Mouse (Mus musculus) kidney, postnatal 0 days (tissue): ENCODE data around the gene 4930562C15Rik. TPM values are rescaled to one million over a fixed set of nuclear protein-coding genes. Genes with fewer than 3 reads are reported as not detected.
A peak's percentile ranks its signal among the peaks of the same experiment; 100 is the strongest.
"Not testable (repeated sequence)": the region's sequence is repeated elsewhere in the genome, so short reads cannot be mapped to it uniquely, and the experiment has no call there.

Experiments used
- ATAC-seq: fragments of 200-750 bp; cut with Nextera tagmentation; replicated peaks from 2 replicates; pipeline ENCODE4 v1.8.0; 2017; ENCODE audit warnings: low read depth, moderate number of reproducible peaks, moderate TSS enrichment, moderate library complexity; ENCODE audit not compliant: low FRiP score
- DNase-seq: peaks from one replicate; pipeline ENCODE4 v3.0.0-alpha.2; 2016; ENCODE audit warnings: low spot score
- H3K27ac ChIP-seq: fragments of 300-500 bp; sonication (generic); 2 replicates; pipeline ENCODE4 v1.5.1; 2014; ENCODE audit warnings: mild to moderate bottlenecking
- H3K27me3 ChIP-seq: fragments of 300-500 bp; sonication (generic); 2 replicates; pipeline ENCODE4 v1.6.1; 2014; ENCODE audit warnings: low read length, mixed read lengths; ENCODE audit not compliant: insufficient read depth
- H3K36me3 ChIP-seq: fragments of 300-500 bp; sonication (generic); 2 replicates; pipeline ENCODE4 v1.6.1; 2014; ENCODE audit warnings: low read length, mixed read lengths; ENCODE audit not compliant: insufficient read depth
- H3K4me1 ChIP-seq: fragments of 300-500 bp; sonication (generic); replicated peaks from 2 replicates; pipeline ENCODE4 v1.6.1; 2014; ENCODE audit warnings: antibody characterized with exemption, low read length, mixed read lengths; ENCODE audit not compliant: insufficient read depth
- H3K4me2 ChIP-seq: fragments of 300-500 bp; sonication (generic); 2 replicates; pipeline ENCODE4 v1.6.1; 2014; ENCODE audit warnings: mild to moderate bottlenecking, low read length, moderate library complexity, mixed read lengths
- H3K4me3 ChIP-seq: fragments of 300-500 bp; sonication (generic); replicated peaks from 2 replicates; pipeline ENCODE4 v1.5.1; 2014; ENCODE audit warnings: low read depth, low read length
- H3K9ac ChIP-seq: fragments of 300-500 bp; sonication (generic); 2 replicates; pipeline ENCODE4 v1.6.1; 2014; ENCODE audit warnings: low read depth, low read length
- H3K9me3 ChIP-seq: fragments of 300-500 bp; sonication (generic); replicated peaks from 2 replicates; pipeline ENCODE4 v1.6.1; 2016; ENCODE audit warnings: low read length, inconsistent platforms, mixed read lengths
- CTCF ChIP-seq: IDR thresholded peaks from 2 replicates; pipeline ENCODE4 v1.5.1; 2016; ENCODE audit warnings: antibody characterized with exemption, low read depth, mild to moderate bottlenecking, moderate library complexity
- WGBS: fragments of 180-500 bp; shearing (Covaris S2); extraction: QIAGEN DNeasy Blood & Tissue Kit; methylation state at CpG from one replicate; pipeline ENCODE4 v1.1.7; 2014; 5-methylcytosine and 5-hydroxymethylcytosine counted together
- polyA plus RNA-seq: library from polyadenylated mRNA; unstranded; fragments of >200 nt; fragmentation: Nextera tagmentation; extraction: Ambion mirVana; gene quantifications from 2 replicates; pipeline ENCODE4 v1.2.1, GENCODE M21; 2015

4930562C15Rik gene
- polyA plus RNA-seq, 1 experiment from 2014 or later: 0.14 TPM

GRCm38 (mm10) chr16:4796631-4797030, 38.6 kb upstream of the 4930562C15Rik start:
- no peak for ATAC-seq
- 71% methylated on average over 4 of the region's 4 CpGs for WGBS
- no peaks in the 10 kb centered on the region for H3K9me3 ChIP-seq
- H3K4me2 ChIP-seq: no peak overlapping the region
- no peaks in the 10 kb centered on the region for H3K27me3 ChIP-seq
- H3K4me1 ChIP-seq: no peaks in the 10 kb centered on the region
- H3K36me3 ChIP-seq: no peaks in the 10 kb centered on the region
- H3K9ac ChIP-seq: no peak overlapping the region
- no peak for DNase-seq
- no peak overlapping the region for H3K27ac ChIP-seq
- H3K4me3 ChIP-seq: no peak overlapping the region
- TF ChIP-seq CTCF: no peak

GRCm38 (mm10) chr16:4818349-4818748, 16.9 kb upstream of the 4930562C15Rik start:
- DNase-seq: no peak
- Histone ChIP-seq H3K9me3 (no peaks in the 10 kb centered on the region), H3K27ac (no peak overlapping the region), H3K4me2 (no peak overlapping the region), H3K36me3 (no peaks in the 10 kb centered on the region), H3K27me3 (no peaks in the 10 kb centered on the region), H3K4me3 (no peak overlapping the region), H3K9ac (no peak overlapping the region), H3K4me1 (no peaks in the 10 kb centered on the region)
- no peak for TF ChIP-seq CTCF
- no peak for ATAC-seq
- 92% methylated on average over 3 of the region's 3 CpGs for WGBS

GRCm38 (mm10) chr16:4824466-4824865, 10.8 kb upstream of the 4930562C15Rik start:
- H3K9me3 ChIP-seq, H3K4me1 ChIP-seq, ATAC-seq, DNase-seq, H3K9ac ChIP-seq, H3K36me3 ChIP-seq, H3K27me3 ChIP-seq, H3K4me2 ChIP-seq, H3K27ac ChIP-seq, H3K4me3 ChIP-seq: not testable (repeated sequence)
- 86% methylated on average over 5 of the region's 5 CpGs for WGBS

GRCm38 (mm10) chr16:4827639-4828038, 7.6 kb upstream of the 4930562C15Rik start:
- Histone ChIP-seq H3K4me3 (no peak overlapping the region), H3K9ac (no peak overlapping the region), H3K36me3 (no peaks in the 10 kb centered on the region), H3K4me2 (no peak overlapping the region), H3K27me3 (no peaks in the 10 kb centered on the region), H3K9me3 (no peaks in the 10 kb centered on the region), H3K27ac (no peak overlapping the region), H3K4me1 (no peaks in the 10 kb centered on the region)
- no peak for DNase-seq
- no peak for TF ChIP-seq CTCF
- no peak for ATAC-seq
- 92% methylated on average over 5 of the region's 5 CpGs for WGBS

GRCm38 (mm10) chr16:4829271-4829900, 5.8 kb upstream of the 4930562C15Rik start:
- no peaks in the 10 kb centered on the region for H3K4me1 ChIP-seq
- H3K4me2 ChIP-seq: no peak overlapping the region
- DNase-seq: no peak
- H3K27ac ChIP-seq: no peak overlapping the region
- H3K36me3 ChIP-seq: no peaks in the 10 kb centered on the region
- no peak for TF ChIP-seq CTCF
- WGBS: 76% methylated on average over 6 of the region's 6 CpGs
- H3K4me3 ChIP-seq: no peak overlapping the region
- H3K9ac ChIP-seq: no peak overlapping the region
- no peaks in the 10 kb centered on the region for H3K9me3 ChIP-seq
- H3K27me3 ChIP-seq: no peaks in the 10 kb centered on the region
- ATAC-seq: no peak

- Histone ChIP-seq H3K9me3 (no peaks in the 10 kb centered on the region), H3K4me2 (no peak overlapping the region), H3K27me3 (no peaks in the 10 kb centered on the region), H3K36me3 (no peaks in the 10 kb centered on the region), H3K4me3 (no peak overlapping the region), H3K27ac (no peak overlapping the region), H3K4me1 (no peaks in the 10 kb centered on the region), H3K9ac (no peak overlapping the region)
- ATAC-seq: no peak
- peak; percentile 33; the same call in 1 of the 2 replicates for TF ChIP-seq CTCF
- 47% methylated on average over 15 of the region's 15 CpGs for WGBS
- DNase-seq: peak; percentile 21
These were observed 3.4 kb upstream of the 4930562C15Rik start for GRCm38 (mm10) chr16:4831650-4832419.
